Mouse (Mus musculus) brain, embryonic 18.5 days (tissue): ENCODE results near the gene Uevld.
"Not testable (repeated sequence)": the region's sequence is repeated elsewhere in the genome, so short reads cannot be mapped to it uniquely, and the experiment has no call there.

Experiments
- DNase-seq: peaks from one replicate; pipeline ENCODE4 v3.0.0-alpha.2; 2012; ENCODE audit warnings: low read depth, low spot score

The Uevld gene

DNA sequence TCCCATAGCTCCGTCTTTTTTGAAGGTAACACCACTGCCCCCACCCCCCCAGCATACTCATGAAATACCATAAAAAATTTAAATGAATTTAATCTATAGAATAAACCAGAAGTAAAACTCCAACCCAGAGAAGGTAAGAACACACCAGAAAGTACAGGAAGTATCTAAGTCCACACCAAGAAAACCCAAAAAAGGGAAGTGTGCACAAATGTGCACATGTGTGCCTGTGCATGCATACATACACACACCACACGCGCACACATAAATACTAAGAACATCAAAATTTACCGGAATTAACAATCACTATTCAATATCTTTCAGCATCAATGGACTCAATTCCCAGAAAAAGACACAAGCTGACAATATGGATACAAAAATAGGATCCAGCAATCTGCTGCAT lies 11.6 kb upstream of the Uevld start:
- DNase-seq: no peak

DNA sequence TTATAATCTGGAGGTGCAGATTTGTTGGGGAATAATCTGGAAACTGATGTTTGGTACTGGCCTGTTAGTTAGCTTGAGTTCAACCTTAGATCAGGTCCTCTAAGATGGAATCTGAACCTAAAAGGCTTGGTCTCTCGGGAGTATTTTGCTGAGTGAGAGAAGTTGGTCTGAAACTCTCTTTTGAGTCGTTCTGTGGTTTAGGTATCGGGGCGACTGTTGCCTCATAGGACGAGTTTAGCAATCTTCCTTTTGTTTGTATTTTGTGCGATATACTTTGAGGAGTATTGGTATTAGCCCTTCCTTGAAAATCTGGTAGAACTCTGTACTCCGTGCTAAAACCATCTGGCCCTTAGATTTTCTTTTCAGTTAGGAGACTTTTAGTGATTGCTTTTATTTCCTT lies 5.7 kb upstream of the Uevld start:
- DNase-seq: no peak

DNA sequence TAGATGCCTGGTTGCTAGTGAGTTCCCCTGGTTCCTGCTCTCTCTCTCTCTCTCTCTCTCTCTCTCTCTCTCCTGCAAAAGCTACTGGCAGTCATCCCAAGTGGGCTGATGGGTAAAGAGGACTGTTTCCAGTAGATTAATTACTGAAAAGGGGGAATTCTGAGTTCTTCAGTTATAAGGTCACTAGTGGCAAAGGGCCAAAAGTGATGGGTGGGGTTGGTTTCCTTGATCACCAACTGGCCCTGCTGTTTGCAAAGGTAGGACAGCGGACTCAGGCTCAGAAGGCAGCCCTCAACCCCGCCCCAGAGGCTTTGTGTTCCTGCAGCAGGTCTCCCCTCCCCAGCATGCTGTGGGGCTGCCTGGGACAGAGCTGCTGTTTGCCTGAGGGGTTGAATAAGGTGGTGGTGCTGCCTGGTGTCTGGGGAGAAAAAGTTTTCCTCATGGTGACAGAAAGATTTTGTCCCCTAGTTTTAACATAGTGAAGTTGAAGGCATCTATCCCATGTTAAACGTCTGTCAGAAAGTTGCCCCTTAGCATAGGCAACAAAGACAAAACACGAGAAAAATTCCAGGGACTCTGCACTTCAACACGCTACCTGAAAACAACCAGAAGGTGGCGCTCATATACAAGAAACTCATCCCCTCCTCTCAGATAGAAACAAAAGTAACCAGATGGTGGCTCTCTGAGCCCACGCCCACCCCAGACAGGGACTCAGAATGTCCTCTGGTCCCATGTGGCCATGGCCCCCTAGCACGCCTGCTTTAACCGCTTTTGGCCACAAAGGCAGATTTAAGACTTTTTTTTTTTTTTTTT lies 4.7 kb upstream of the Uevld start:
- no peak for DNase-seq

GRCm38 (mm10) chr7:46962132-46962531 lies 3.8 kb upstream of the Uevld start:
- no peak for DNase-seq

GRCm38 (mm10) chr7:46960991-46961390 lies 2.7 kb upstream of the Uevld start:
- DNase-seq: no peak

DNA sequence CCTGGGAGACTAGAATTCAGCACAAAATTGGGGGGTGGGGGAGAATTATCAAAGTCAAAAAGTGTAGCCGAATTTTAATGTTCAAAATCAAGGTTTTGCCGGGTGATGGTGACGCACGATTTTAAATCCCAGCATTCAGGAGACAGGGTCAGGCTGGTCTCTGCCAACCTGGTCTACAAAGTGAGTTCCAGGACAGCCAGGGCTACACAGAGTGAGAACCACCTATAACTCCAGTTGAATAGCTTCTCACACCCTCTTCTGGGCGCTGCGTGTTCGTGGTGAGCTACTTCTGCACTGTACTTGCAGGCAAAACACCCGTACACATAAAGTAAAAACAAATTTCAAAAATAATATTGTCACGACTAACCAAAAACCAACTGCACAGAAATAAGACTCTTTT lies 526 bp upstream of the Uevld start:
- DNase-seq: no peak

DNA sequence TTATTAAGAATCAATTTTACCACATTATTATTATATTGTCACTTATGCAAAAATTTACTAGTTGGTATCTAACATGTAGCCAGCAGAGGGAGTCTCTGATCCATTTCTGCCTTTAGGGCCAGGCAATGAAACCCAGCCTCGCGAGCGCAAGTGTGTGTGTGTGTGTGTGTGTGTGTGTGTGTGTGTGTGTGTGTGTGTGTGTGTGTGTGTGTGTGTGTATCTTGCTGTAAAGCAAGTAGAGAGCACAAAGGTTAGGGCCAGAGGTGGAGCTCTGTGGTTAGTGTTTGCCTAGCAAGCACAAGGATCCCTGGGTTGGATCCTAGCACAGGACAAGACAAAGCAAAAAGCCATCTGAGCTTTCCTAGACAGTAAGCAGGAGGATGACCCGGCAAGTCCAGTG lies 22.5 kb downstream of the Uevld start:
- DNase-seq: no peak

DNA sequence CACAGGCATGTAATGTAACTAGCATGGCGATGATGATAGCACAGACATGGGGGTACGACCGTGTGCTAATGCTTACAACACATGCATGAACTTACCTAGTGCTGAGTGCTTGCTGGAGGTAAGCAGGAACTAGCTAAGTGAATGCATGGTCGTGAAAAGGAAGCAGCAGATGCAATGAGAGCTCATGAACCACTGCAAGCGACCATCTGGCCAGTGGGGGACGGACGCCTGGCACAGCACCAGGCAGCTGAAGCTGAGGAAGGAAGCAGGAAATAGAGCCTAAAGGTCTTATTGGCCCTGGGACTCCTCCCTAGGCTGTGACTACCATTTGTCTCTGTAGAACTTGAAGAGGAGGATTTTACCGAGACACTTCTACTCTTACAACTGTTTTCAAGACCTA lies 23.5 kb downstream of the Uevld start:
- DNase-seq: no peak

- DNase-seq: no peak
Observed at GRCm38 (mm10) chr7:46931370-46931769, 27.0 kb downstream of the Uevld start.

DNA sequence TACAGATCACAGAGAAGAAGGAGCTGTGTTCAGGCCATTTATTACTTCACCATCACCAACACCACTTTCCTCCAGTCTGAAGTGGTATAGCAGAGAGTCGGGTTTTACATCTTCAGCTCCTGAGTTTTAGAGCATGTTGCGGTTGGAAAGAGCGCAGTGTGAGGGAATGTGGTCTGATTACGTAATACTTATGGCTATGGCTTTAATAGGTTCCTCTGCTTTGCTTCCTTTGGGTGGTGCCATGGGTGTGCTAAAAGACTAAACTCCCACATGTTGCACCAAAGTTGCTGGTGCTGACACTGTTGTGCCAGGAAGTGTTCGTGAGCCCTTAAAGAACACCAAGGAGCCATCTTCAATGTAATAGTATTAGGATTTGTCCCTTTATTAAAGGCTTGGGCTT lies 30.0 kb downstream of the Uevld start:
- no peak for DNase-seq

- DNase-seq: no peak
Observed at GRCm38 (mm10) chr7:46922075-46922474, 36.3 kb downstream of the Uevld start.

GRCm38 (mm10) chr7:46919551-46920176 lies 38.7 kb downstream of the Uevld start, which contains the start of gene Tsg101:
TSS of gene Tsg101 (minus strand) at chr7:46919969.
- DNase-seq: peak; percentile 56

DNA sequence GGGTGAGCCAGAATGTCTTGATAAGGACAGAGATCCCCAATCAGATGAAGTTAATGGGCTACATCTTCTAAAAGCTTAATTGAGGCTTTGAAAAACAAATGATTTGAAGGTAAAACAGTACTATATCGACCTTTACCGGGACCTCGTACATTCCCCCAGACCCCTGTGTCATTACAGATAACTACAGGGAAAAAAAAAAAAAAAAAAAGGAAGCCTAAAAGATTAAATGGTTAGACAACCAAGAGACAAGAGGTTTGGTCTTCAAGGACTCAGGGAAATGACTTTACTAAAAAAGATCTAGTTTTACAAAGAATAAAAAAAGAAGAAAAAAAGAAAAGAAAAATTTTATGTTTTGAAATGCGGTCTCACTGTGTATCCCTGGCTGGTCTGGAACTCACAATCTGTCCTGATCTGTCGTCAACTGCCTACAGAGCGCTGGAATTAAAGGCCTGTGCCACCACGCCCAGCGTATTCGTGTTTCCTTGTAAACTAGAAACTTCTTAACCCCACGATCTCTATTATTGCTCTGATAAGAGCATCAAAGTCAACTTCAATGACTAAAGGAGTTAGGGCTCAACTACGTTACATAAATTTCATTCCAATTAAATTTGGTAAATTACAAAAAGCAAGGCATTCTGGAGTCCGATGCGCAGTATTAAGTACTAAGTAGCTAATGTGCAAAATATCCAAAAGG lies 39.5 kb downstream of the Uevld start:
- DNase-seq: no peak

DNA sequence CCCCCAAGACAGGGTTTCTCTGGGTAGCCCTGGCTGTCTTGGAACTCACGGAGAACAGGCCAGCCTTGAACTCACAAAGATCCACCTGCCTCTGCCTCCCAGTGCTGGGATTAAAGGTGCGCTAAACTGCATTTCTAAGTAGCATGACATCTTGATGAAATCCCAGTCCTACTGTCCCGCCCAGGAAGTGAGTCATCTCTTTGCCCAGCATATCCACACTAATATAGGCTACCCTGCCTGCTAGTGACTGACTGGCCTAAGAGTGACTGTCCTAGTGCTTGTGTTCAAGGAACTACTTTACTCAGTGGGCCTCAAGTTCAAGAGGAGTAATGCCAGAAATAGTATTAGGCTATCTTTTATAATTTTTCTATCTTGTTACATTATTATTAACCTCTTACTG lies 42.0 kb downstream of the Uevld start:
- no peak for DNase-seq

- DNase-seq: no peak
Observed at GRCm38 (mm10) chr7:46911250-46911649, 47.1 kb downstream of the Uevld start.

DNA sequence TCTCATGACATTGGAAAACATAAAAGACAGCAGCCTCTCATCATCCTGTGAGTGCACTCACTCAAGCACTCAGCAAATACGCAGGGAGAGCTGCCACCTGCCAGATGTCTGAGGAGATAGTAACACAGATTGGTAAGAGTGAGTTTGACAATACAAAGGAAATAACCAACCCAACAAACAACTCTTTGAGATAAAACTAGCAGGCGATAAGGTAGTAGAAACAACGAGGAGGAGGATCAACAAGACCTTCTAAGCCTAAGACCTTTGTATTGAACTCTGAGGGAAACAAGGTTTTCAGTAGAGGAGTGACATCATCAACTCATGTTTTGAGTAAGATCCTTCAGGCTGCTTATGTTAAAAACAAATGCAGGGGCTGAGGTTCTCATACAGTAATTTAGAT lies 59.0 kb downstream of the Uevld start:
- no peak for DNase-seq

GRCm38 (mm10) chr7:46895511-46895910 lies 62.8 kb downstream of the Uevld start:
- DNase-seq: no peak

DNA sequence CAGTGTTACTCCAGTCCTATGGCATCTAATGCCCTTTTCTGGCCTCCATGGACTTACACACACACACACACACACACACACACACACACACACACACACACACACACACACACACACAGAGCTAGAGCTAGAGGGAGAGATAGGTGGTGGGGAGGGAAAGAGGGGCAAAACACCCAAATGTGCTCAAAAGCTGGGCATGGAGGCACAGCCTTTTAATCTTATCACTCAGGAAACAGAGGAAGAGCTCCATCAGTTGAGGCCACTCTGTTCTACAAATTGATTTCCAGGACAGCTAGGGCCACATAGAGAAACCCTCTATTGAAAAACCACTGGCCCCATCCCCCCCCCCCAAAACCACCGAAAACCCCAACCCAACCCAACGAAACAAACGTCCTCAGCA lies 75.0 kb downstream of the Uevld start:
- no peak for DNase-seq

GRCm38 (mm10) chr7:46881941-46882340 lies 76.4 kb downstream of the Uevld start:
- not testable (repeated sequence) for DNase-seq

GRCm38 (mm10) chr7:46880992-46881391 lies 77.3 kb downstream of the Uevld start:
- no peak for DNase-seq

DNA sequence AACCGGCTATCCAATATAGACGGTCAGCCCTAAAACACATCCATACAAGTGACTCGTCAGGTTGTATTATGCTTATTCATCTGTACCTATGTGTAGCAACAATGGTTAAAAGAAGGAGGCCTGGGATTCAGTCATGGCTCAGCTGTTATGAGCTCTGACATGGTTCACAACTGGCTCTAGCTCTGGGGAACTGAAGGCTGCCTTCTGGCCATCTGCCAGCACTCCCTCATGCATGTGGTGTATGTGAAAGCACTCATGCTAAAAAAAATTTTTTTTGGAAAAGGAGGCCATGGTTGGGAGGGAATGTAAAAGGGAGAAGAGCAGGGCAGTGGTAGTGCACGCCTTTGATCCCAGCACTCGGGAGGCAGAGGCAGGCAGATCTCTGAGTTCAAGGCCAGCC lies 78.5 kb downstream of the Uevld start:
- DNase-seq: no peak

DNA sequence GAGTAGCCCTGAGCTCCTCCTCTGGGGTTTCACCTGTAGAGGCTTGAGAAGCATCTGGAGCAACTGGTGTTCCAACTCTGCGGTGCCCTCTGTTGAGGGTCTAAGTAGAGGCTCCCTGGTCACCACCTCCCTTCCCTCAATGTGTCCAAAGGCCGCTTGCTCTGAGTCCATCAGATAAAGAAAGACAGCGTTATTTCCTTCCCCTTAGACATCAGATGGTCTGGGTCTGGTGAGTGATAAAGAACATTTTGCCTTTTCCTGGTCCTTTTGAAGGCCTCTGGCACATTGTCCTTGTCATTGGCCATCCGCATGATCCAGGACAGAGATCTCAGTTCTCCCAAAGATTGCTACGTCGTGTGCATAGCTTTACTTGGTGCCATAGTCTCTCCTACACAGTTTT lies 81.1 kb downstream of the Uevld start:
- DNase-seq: no peak

- DNase-seq: no peak
Observed at GRCm38 (mm10) chr7:46876841-46877240, 81.5 kb downstream of the Uevld start.
